Mouse (Mus musculus) urinary bladder, adult 2 months (tissue): ENCODE data around the gene Cbr2. TPM values are rescaled to one million over a fixed set of nuclear protein-coding genes. Genes with fewer than 3 reads are reported as not detected.

Experiments
- DNase-seq: peaks from one replicate; pipeline ENCODE4 v3.0.0; 2022; ENCODE audit warnings: low spot score
- polyA plus RNA-seq: library from polyadenylated mRNA; depleted of rRNA; stranded (reverse); fragments of >200 nt; gene quantifications from 2 replicates; pipeline ENCODE4 v1.2.3, GENCODE M21; 2012

Cbr2 gene
- polyA plus RNA-seq, 1 experiment, result 349 TPM

GRCm38 (mm10) chr11:120711980-120712604, 19.8 kb downstream of the Cbr2 start:
- DNase-seq, result no peak

- no peak for DNase-seq
Measured at GRCm38 (mm10) chr11:120710672-120711071, 21.2 kb downstream of the Cbr2 start.

GRCm38 (mm10) chr11:120709551-120709950, 22.4 kb downstream of the Cbr2 start:
- no peak for DNase-seq

- DNase-seq, result no peak
Measured at GRCm38 (mm10) chr11:120707969-120708368, 23.9 kb downstream of the Cbr2 start.

GRCm38 (mm10) chr11:120707225-120707624, 24.7 kb downstream of the Cbr2 start:
- DNase-seq, result no peak

- DNase-seq, result no peak
Measured at GRCm38 (mm10) chr11:120706120-120706519, 25.8 kb downstream of the Cbr2 start.

GRCm38 (mm10) chr11:120704486-120705325, 27.2 kb downstream of the Cbr2 start:
- no peak for DNase-seq

- no peak for DNase-seq
Measured at GRCm38 (mm10) chr11:120703696-120704454, 28.0 kb downstream of the Cbr2 start.

GRCm38 (mm10) chr11:120697741-120698140, 34.2 kb downstream of the Cbr2 start:
- no peak for DNase-seq

GRCm38 (mm10) chr11:120696568-120696967, 35.3 kb downstream of the Cbr2 start:
- no peak for DNase-seq

- no peak for DNase-seq
Measured at GRCm38 (mm10) chr11:120695641-120696040, 36.3 kb downstream of the Cbr2 start.

GRCm38 (mm10) chr11:120695184-120695583, 36.7 kb downstream of the Cbr2 start:
- no peak for DNase-seq

GRCm38 (mm10) chr11:120693461-120693860, 38.5 kb downstream of the Cbr2 start:
- DNase-seq, result no peak

- DNase-seq, result no peak
Measured at GRCm38 (mm10) chr11:120692471-120693011, 39.4 kb downstream of the Cbr2 start.

- no peak for DNase-seq
Measured at GRCm38 (mm10) chr11:120689365-120689764, 42.5 kb downstream of the Cbr2 start.

GRCm38 (mm10) chr11:120686650-120687272, 45.2 kb downstream of the Cbr2 start:
- DNase-seq, result no peak

- no peak for DNase-seq
Measured at GRCm38 (mm10) chr11:120684660-120685059, 47.3 kb downstream of the Cbr2 start.

- no peak for DNase-seq
Measured at GRCm38 (mm10) chr11:120684086-120684485, 47.8 kb downstream of the Cbr2 start.

GRCm38 (mm10) chr11:120683536-120683935, 48.4 kb downstream of the Cbr2 start:
- DNase-seq, result no peak

GRCm38 (mm10) chr11:120682683-120683082, 49.2 kb downstream of the Cbr2 start:
- no peak for DNase-seq

GRCm38 (mm10) chr11:120679909-120680308, 52.0 kb downstream of the Cbr2 start:
- no peak for DNase-seq
